Mouse (Mus musculus) cerebellum, postnatal 4 days (tissue): ENCODE data around the gene Gm3285.

Experiments
- DNase-seq, 2 experiments: peaks; one replicate each; pipeline ENCODE4 v3.0.0; 2022; ENCODE audit warnings: low spot score in 2 of 2, mixed read lengths in 1 of 2

Gene Gm3285

GRCm38 (mm10) chr10:77900903-77901818 lies 39.4 kb downstream of the Gm3285 start:
- no peak for DNase-seq

- no peak for DNase-seq
Observed at GRCm38 (mm10) chr10:77901871-77902210, 40.1 kb downstream of the Gm3285 start.

- peak; percentile 41 to 68 for DNase-seq
Observed at GRCm38 (mm10) chr10:77902211-77902893, 40.6 kb downstream of the Gm3285 start, which contains the start of gene Lrrc3. TSS of gene Lrrc3 (minus strand) at chr10:77902536.

- DNase-seq = peak; percentile 37 to 71
Observed at GRCm38 (mm10) chr10:77902894-77903715, 41.3 kb downstream of the Gm3285 start.
